Mouse (Mus musculus): ENCODE results near the gene Epb41l5. TPM values are rescaled to one million over a fixed set of nuclear protein-coding genes. Genes with fewer than 3 reads are reported as not detected.

Gene Epb41l5
- polyA plus RNA-seq, 1 experiment: 11.3 TPM

GRCm38 (mm10) chr1:119502729-119503128, 146.1 kb downstream of the Epb41l5 start:
- Histone ChIP-seq H3K4me1 (ENCODE audit: control insufficient read depth, insufficient read depth, low read length) (peaks cover 11% of the 10 kb centered on the region), H3K36me3 (ENCODE audit: control insufficient read depth, insufficient read depth, low read length) (no peaks in the 10 kb centered on the region), H3K27me3 (ENCODE audit: control insufficient read depth, insufficient read depth, low read length) (no peaks in the 10 kb centered on the region), H3K27ac (ENCODE audit: control insufficient read depth, insufficient read depth, low read depth, low read length) (no peak overlapping the region), H3K4me3 (ENCODE audit: control insufficient read depth, low read depth, low read length) (no peak overlapping the region)
- TF ChIP-seq CTCF (IDR thresholded peaks at IDR 0.05; ENCODE audit: control insufficient read depth, insufficient read depth, insufficient replicate concordance, low read depth, low read length): no peak
- no peak for TF ChIP-seq POLR2A (IDR thresholded peaks at IDR 0.05; ENCODE audit: control insufficient read depth, low read depth, low read length)

DNA sequence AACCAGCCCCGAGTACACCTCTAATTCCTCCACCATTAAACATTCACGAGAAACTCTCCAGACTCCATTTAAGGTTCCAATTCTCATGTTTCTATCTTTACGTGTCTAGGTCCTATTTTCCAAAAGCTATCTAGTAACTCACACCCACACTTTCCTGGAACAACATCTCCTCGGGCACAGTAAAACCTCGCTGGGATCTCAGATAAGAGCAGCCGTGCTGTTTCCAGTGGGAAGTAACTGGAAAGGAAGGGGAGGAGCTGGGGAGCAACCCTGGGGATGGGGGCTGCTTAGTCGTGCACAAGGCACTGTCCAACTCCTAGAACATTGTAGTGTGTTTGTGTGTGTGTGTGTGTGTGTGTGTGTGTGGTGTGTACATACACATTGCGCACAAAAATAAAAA, 146.9 kb downstream of the Epb41l5 start:
- H3K27ac ChIP-seq (ENCODE audit: control insufficient read depth, insufficient read depth, low read depth, low read length): no peak overlapping the region
- TF ChIP-seq CTCF (IDR thresholded peaks at IDR 0.05; ENCODE audit: control insufficient read depth, insufficient read depth, insufficient replicate concordance, low read depth, low read length) (no peak), POLR2A (IDR thresholded peaks at IDR 0.05; ENCODE audit: control insufficient read depth, low read depth, low read length) (no peak)
- no peak overlapping the region for H3K4me3 ChIP-seq (ENCODE audit: control insufficient read depth, low read depth, low read length)
- H3K36me3 ChIP-seq (ENCODE audit: control insufficient read depth, insufficient read depth, low read length): no peaks in the 10 kb centered on the region
- H3K4me1 ChIP-seq (ENCODE audit: control insufficient read depth, insufficient read depth, low read length): peaks cover 11% of the 10 kb centered on the region
- no peaks in the 10 kb centered on the region for H3K27me3 ChIP-seq (ENCODE audit: control insufficient read depth, insufficient read depth, low read length)

- H3K27me3 ChIP-seq (ENCODE audit: control insufficient read depth, insufficient read depth, low read length): no peaks in the 10 kb centered on the region
- H3K4me1 ChIP-seq (ENCODE audit: control insufficient read depth, insufficient read depth, low read length): peaks cover 7% of the 10 kb centered on the region
- no peak overlapping the region for H3K4me3 ChIP-seq (ENCODE audit: control insufficient read depth, low read depth, low read length)
- no peak overlapping the region for H3K27ac ChIP-seq (ENCODE audit: control insufficient read depth, insufficient read depth, low read depth, low read length)
- TF ChIP-seq POLR2A (IDR thresholded peaks at IDR 0.05; ENCODE audit: control insufficient read depth, low read depth, low read length) (no peak), CTCF (IDR thresholded peaks at IDR 0.05; ENCODE audit: control insufficient read depth, insufficient read depth, insufficient replicate concordance, low read depth, low read length) (no peak)
- no peaks in the 10 kb centered on the region for H3K36me3 ChIP-seq (ENCODE audit: control insufficient read depth, insufficient read depth, low read length)
These were observed 149.3 kb downstream of the Epb41l5 start for GRCm38 (mm10) chr1:119499456-119499855.

DNA sequence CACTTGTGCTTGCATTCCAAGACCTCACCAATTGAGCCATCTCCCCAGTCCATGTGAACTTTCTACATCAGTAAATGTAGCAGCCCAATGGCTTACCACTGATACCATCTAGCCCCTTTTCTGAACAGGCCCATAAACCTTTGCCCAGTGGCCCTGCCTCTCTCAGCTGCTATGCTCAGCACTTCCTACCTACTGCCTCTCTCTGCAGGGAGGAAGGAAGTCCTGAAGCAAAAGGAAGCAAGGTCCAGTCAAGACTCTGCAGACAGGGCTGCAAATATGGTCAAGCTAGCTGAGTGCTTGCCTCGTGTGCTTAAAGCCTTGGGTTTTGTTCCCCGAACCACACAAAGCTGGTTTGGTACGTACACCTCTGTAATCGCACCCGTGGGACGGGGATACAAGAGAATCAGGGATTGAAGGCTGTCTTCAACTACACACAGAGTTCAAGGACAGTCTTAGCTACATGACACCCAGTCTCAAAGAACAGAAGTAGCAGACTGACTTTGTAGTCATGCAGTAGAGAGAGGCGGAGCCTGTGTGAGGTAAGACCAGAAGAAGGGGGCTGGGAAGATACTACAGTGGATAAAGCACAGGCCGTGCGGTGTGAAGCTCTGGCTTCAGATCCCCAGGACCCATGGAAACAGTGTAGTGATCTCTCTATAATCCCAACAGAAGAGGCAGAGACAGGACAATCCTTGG, 150.1 kb downstream of the Epb41l5 start:
- H3K36me3 ChIP-seq (ENCODE audit: control insufficient read depth, insufficient read depth, low read length): no peaks in the 10 kb centered on the region
- no peak overlapping the region for H3K4me3 ChIP-seq (ENCODE audit: control insufficient read depth, low read depth, low read length)
- 0 out of 2 replicates have a peak, but pooled peaks cover 2% of the 10 kb centered on the region for H3K4me1 ChIP-seq (ENCODE audit: control insufficient read depth, insufficient read depth, low read length)
- no peak overlapping the region; the same call in 1 of the 2 replicates for H3K27ac ChIP-seq (ENCODE audit: control insufficient read depth, insufficient read depth, low read depth, low read length)
- TF ChIP-seq CTCF (IDR thresholded peaks at IDR 0.05; ENCODE audit: control insufficient read depth, insufficient read depth, insufficient replicate concordance, low read depth, low read length) (no peak), POLR2A (IDR thresholded peaks at IDR 0.05; ENCODE audit: control insufficient read depth, low read depth, low read length) (no peak)
- H3K27me3 ChIP-seq (ENCODE audit: control insufficient read depth, insufficient read depth, low read length): no peaks in the 10 kb centered on the region

- Histone ChIP-seq H3K4me1 (ENCODE audit: control insufficient read depth, insufficient read depth, low read length) (0 out of 2 replicates have a peak, but pooled peaks cover 2% of the 10 kb centered on the region), H3K36me3 (ENCODE audit: control insufficient read depth, insufficient read depth, low read length) (no peaks in the 10 kb centered on the region), H3K27me3 (ENCODE audit: control insufficient read depth, insufficient read depth, low read length) (no peaks in the 10 kb centered on the region), H3K27ac (ENCODE audit: control insufficient read depth, insufficient read depth, low read depth, low read length) (no peak overlapping the region), H3K4me3 (ENCODE audit: control insufficient read depth, low read depth, low read length) (no peak overlapping the region)
- no peak for TF ChIP-seq CTCF (IDR thresholded peaks at IDR 0.05; ENCODE audit: control insufficient read depth, insufficient read depth, insufficient replicate concordance, low read depth, low read length)
- no peak for TF ChIP-seq POLR2A (IDR thresholded peaks at IDR 0.05; ENCODE audit: control insufficient read depth, low read depth, low read length)
These were observed 151.3 kb downstream of the Epb41l5 start for GRCm38 (mm10) chr1:119497346-119498004.

- Histone ChIP-seq H3K4me3 (ENCODE audit: control insufficient read depth, low read depth, low read length) (no peak overlapping the region), H3K4me1 (ENCODE audit: control insufficient read depth, insufficient read depth, low read length) (peaks cover 5% of the 10 kb centered on the region), H3K27ac (ENCODE audit: control insufficient read depth, insufficient read depth, low read depth, low read length) (peak overlapping the region; percentile 48), H3K27me3 (ENCODE audit: control insufficient read depth, insufficient read depth, low read length) (no peaks in the 10 kb centered on the region), H3K36me3 (ENCODE audit: control insufficient read depth, insufficient read depth, low read length) (no peaks in the 10 kb centered on the region)
- TF ChIP-seq POLR2A (IDR thresholded peaks at IDR 0.05; ENCODE audit: control insufficient read depth, low read depth, low read length) (no peak), CTCF (IDR thresholded peaks at IDR 0.05; ENCODE audit: control insufficient read depth, insufficient read depth, insufficient replicate concordance, low read depth, low read length) (no peak)
These were observed 153.4 kb downstream of the Epb41l5 start for GRCm38 (mm10) chr1:119495396-119495775.

Other genes starting within 250 kb of the Epb41l5 start
- gene Inhbb, start 226.8 kb downstream of the Epb41l5 start, polyA plus RNA-seq (2012; rRNA removed): 7.3 and 8.8 TPM in 2 replicates
- 13.8 and 16.0 TPM in 2 replicates for gene Ralb, start 144.2 kb downstream of the Epb41l5 start, polyA plus RNA-seq (2012; rRNA removed)
- 11.6 and 13.9 TPM in 2 replicates for gene Tmem185b, start 122.8 kb downstream of the Epb41l5 start, polyA plus RNA-seq (2012; rRNA removed)
- 13.9 and 17.2 TPM in 2 replicates for gene Ptpn4, start 188.6 kb upstream of the Epb41l5 start, polyA plus RNA-seq (2012; rRNA removed)